ENCODE assay signal across 21 mouse cellular contexts in genomic region chr17:67084501-67084900, GRCm38 (mm10).
DNase-seq lines count a peak whose midpoint lies in the region; ATAC-seq and TF ChIP-seq lines count a peak whose summit lies in the region.
"Had no signal": no experiment of that assay in that cellular context is flagged by ENCODE, and none has a peak within 500 bp of the region (broad histone marks: within the 10 kb centered on the region; RNA-seq: fewer than 3 reads in every experiment).

No protein-coding gene starts in this region.

- H3K4me2 ChIP-seq in midbrain, embryonic 15.5 days: no peak overlapping the region
- H3K4me2 ChIP-seq in midbrain, embryonic 11.5 days: no peak overlapping the region
- no peak overlapping the region for H3K4me2 ChIP-seq in midbrain, postnatal 0 days (ENCODE audit: low read depth, low read length, poor library complexity, severe bottlenecking)
- H3K4me2 ChIP-seq: embryonic facial prominence, embryonic 15.5 days; limb, embryonic 12.5 days; liver, embryonic 13.5 days; stomach, embryonic 15.5 days had no signal

- H3K27me3 ChIP-seq in midbrain, embryonic 15.5 days (replicated peaks): no peaks in the 10 kb centered on the region
- no peaks in the 10 kb centered on the region for H3K27me3 ChIP-seq in midbrain, embryonic 11.5 days (ENCODE audit: control insufficient read depth, insufficient read depth, low read length)
- H3K27me3 ChIP-seq in midbrain, postnatal 0 days (ENCODE audit: insufficient read depth, low read length): no peaks in the 10 kb centered on the region
- H3K27me3 ChIP-seq: embryonic facial prominence, embryonic 15.5 days; limb, embryonic 12.5 days; liver, embryonic 13.5 days; stomach, embryonic 15.5 days had no signal

- peak; percentile 62 for ATAC-seq in midbrain, embryonic 15.5 days (replicated peaks)
- ATAC-seq in midbrain, embryonic 11.5 days (ENCODE audit: low FRiP score): no peak
- no peak for ATAC-seq in midbrain, postnatal 0 days (ENCODE audit: low FRiP score)

- H3K9ac ChIP-seq in midbrain, embryonic 15.5 days: no peak overlapping the region
- H3K9ac ChIP-seq in midbrain, embryonic 11.5 days (ENCODE audit: low read length): no peak overlapping the region
- no peak overlapping the region for H3K9ac ChIP-seq in midbrain, postnatal 0 days (replicated peaks; ENCODE audit: low read length, poor library complexity, severe bottlenecking)
- H3K9ac ChIP-seq: embryonic facial prominence, embryonic 15.5 days; limb, embryonic 12.5 days; liver, embryonic 13.5 days; stomach, embryonic 15.5 days had no signal

- 37% methylated on average over 4 of the region's 4 CpGs for whole genome bisulfite sequencing in midbrain, embryonic 15.5 days
- WGBS in midbrain, embryonic 11.5 days: 67% methylated on average over 4 of the region's 4 CpGs
- 43% methylated on average over 4 of the region's 4 CpGs for WGBS in midbrain, postnatal 0 days

- no peak for TF ChIP-seq CTCF in left cerebral cortex, adult 2 months (IDR thresholded peaks at IDR 0.05)
- TF ChIP-seq CTCF in midbrain, postnatal 0 days (IDR thresholded peaks at IDR 0.05): no peak

- DNase-seq in heart, adult 11 months: peak; percentile 21
- no peak for DNase-seq in heart, postnatal 36 days
- DNase-seq in left cerebral cortex, postnatal 4 days: peak; percentile 31
- DNase-seq in left cerebral cortex, adult 2 months (ENCODE audit: extremely low spot score in 1 of 2, low spot score in 2 of 2): no peak
- no peak for DNase-seq in midbrain, embryonic 11.5 days (ENCODE audit: low spot score, missing footprints)
- peak; percentile 51 for DNase-seq in midbrain, postnatal 0 days (ENCODE audit: low spot score)
- DNase-seq in frontal cortex, postnatal 36 days (ENCODE audit: low spot score in 2 of 2): no peak
- DNase-seq: cerebellum, adult 9-11 months; heart, postnatal 14 days; kidney, adult 2 months; kidney, postnatal 10 days; layer of hippocampus, adult 9-11 months; liver, embryonic 13.5 days; lung, postnatal 14 days; retina, postnatal 1 day; thymus, adult 18-20 months had no signal

- H3K9me3 ChIP-seq in midbrain, embryonic 15.5 days: no peaks in the 10 kb centered on the region
- H3K9me3 ChIP-seq in midbrain, embryonic 11.5 days (ENCODE audit: control insufficient read depth, low read length): no peaks in the 10 kb centered on the region
- H3K9me3 ChIP-seq in midbrain, postnatal 0 days (ENCODE audit: low read length): no peaks in the 10 kb centered on the region
- H3K9me3 ChIP-seq: embryonic facial prominence, embryonic 15.5 days; heart, embryonic 10.5 days; limb, embryonic 12.5 days; liver, embryonic 13.5 days; stomach, embryonic 15.5 days had no signal

- no peak overlapping the region for H3K27ac ChIP-seq in left cerebral cortex, adult 2 months
- H3K27ac ChIP-seq in midbrain, embryonic 15.5 days: no peak overlapping the region
- no peak overlapping the region for H3K27ac ChIP-seq in midbrain, embryonic 11.5 days (ENCODE audit: low read depth, low read length)
- H3K27ac ChIP-seq in midbrain, postnatal 0 days (ENCODE audit: low read depth, low read length): no peak overlapping the region
- H3K27ac ChIP-seq: embryonic facial prominence, embryonic 15.5 days; heart, embryonic 10.5 days; limb, embryonic 12.5 days; liver, embryonic 13.5 days; stomach, embryonic 15.5 days had no signal

- H3K36me3 ChIP-seq in midbrain, embryonic 15.5 days (replicated peaks): no peaks in the 10 kb centered on the region
- no peaks in the 10 kb centered on the region for H3K36me3 ChIP-seq in midbrain, embryonic 11.5 days (ENCODE audit: control insufficient read depth, insufficient read depth, low read length)
- H3K36me3 ChIP-seq in midbrain, postnatal 0 days (ENCODE audit: insufficient read depth, low read length): no peaks in the 10 kb centered on the region
- H3K36me3 ChIP-seq: embryonic facial prominence, embryonic 15.5 days; heart, embryonic 10.5 days; limb, embryonic 12.5 days; liver, embryonic 13.5 days; stomach, embryonic 15.5 days had no signal

- intact Hi-C loops in heart, postnatal 36 days (cut with DNase I): no loop called here
- intact Hi-C loops in left cerebral cortex, postnatal 4 days (cut with DNase I): no loop called here
- intact Hi-C loops in left cerebral cortex, adult 2 months (cut with DNase I): no loop called here

- H3K4me1 ChIP-seq in midbrain, embryonic 15.5 days: no peaks in the 10 kb centered on the region
- H3K4me1 ChIP-seq in midbrain, embryonic 11.5 days (ENCODE audit: control insufficient read depth, insufficient read depth, low read length): no peaks in the 10 kb centered on the region
- no peaks in the 10 kb centered on the region for H3K4me1 ChIP-seq in midbrain, postnatal 0 days (ENCODE audit: insufficient read depth, low read length)
- H3K4me1 ChIP-seq: heart, embryonic 10.5 days; liver, embryonic 13.5 days; stomach, embryonic 15.5 days had no signal

- H3K4me3 ChIP-seq in left cerebral cortex, adult 2 months: no peak overlapping the region
- no peak overlapping the region for H3K4me3 ChIP-seq in midbrain, embryonic 15.5 days
- H3K4me3 ChIP-seq in midbrain, embryonic 11.5 days (ENCODE audit: low read depth, low read length): no peak overlapping the region
- H3K4me3 ChIP-seq in midbrain, postnatal 0 days (ENCODE audit: low read depth, low read length): no peak overlapping the region
- H3K4me3 ChIP-seq: embryonic facial prominence, embryonic 15.5 days; heart, embryonic 10.5 days; limb, embryonic 12.5 days; liver, embryonic 13.5 days; stomach, embryonic 15.5 days had no signal

Comparison
In these comparisons a context has a peak if more than half of its experiments do, and no peak if none do; other contexts are left out.
1. DNase-seq: peak in heart, adult 11 months (single experiment), left cerebral cortex, postnatal 4 days (single experiment) and midbrain, postnatal 0 days (single experiment); none in heart, postnatal 36 days (0 of 2), left cerebral cortex, adult 2 months (0 of 2), midbrain, embryonic 11.5 days (single experiment) and frontal cortex, postnatal 36 days (0 of 2).